Mouse (Mus musculus) intestine, embryonic 15.5 days (tissue): ENCODE data around the gene Spag16. TPM values are rescaled to one million over a fixed set of nuclear protein-coding genes. Genes with fewer than 3 reads are reported as not detected.

Experiments used
- ATAC-seq: fragments of 200-750 bp; cut with Nextera tagmentation; 2 replicates; pipeline ENCODE4 v1.8.0; 2017; ENCODE audit warnings: moderate TSS enrichment, moderate library complexity
- H3K27ac ChIP-seq: fragments of 300-500 bp; sonication (generic); 2 replicates; pipeline ENCODE4 v1.5.1; 2015; ENCODE audit warnings: mild to moderate bottlenecking, inconsistent platforms
- H3K27me3 ChIP-seq: fragments of 300-500 bp; sonication (generic); replicated peaks from 2 replicates; pipeline ENCODE4 v1.6.1; 2015; ENCODE audit warnings: inconsistent platforms
- H3K36me3 ChIP-seq: fragments of 300-500 bp; sonication (generic); 2 replicates; pipeline ENCODE4 v1.6.1; 2015; ENCODE audit warnings: inconsistent platforms
- H3K4me1 ChIP-seq: fragments of 300-500 bp; sonication (generic); replicated peaks from 2 replicates; pipeline ENCODE4 v1.6.1; 2015; ENCODE audit warnings: inconsistent platforms
- H3K4me2 ChIP-seq: fragments of 300-500 bp; sonication (generic); replicated peaks from 2 replicates; pipeline ENCODE4 v1.6.1; 2015; ENCODE audit warnings: mild to moderate bottlenecking, inconsistent platforms
- H3K4me3 ChIP-seq: fragments of 300-500 bp; sonication (generic); replicated peaks from 2 replicates; pipeline ENCODE4 v1.5.1; 2015; ENCODE audit warnings: inconsistent platforms
- H3K9ac ChIP-seq: fragments of 300-500 bp; sonication (generic); 2 replicates; pipeline ENCODE4 v1.6.1; 2015; ENCODE audit warnings: inconsistent platforms
- H3K9me3 ChIP-seq: fragments of 300-500 bp; sonication (generic); 2 replicates; pipeline ENCODE4 v1.6.1; 2016; ENCODE audit warnings: inconsistent platforms
- WGBS: fragments of 180-500 bp; shearing (Covaris S2); methylation state at CpG from one replicate; pipeline ENCODE4 v1.1.7; 2015; 5-methylcytosine and 5-hydroxymethylcytosine counted together
- polyA plus RNA-seq: library from polyadenylated mRNA; unstranded; fragments of >200 nt; fragmentation: Nextera tagmentation; extraction: Ambion mirVana; gene quantifications from 2 replicates; pipeline ENCODE4 v1.2.1, GENCODE M21; 2015

The Spag16 gene
- polyA plus RNA-seq, 1 experiment from 2014 or later: 0.20 TPM

GRCm38 (mm10) chr1:70128035-70128434, 301.3 kb downstream of the Spag16 start:
- Histone ChIP-seq H3K4me3 (no peak overlapping the region), H3K27me3 (no peaks in the 10 kb centered on the region), H3K9me3 (no peaks in the 10 kb centered on the region), H3K4me2 (no peak overlapping the region), H3K4me1 (no peaks in the 10 kb centered on the region), H3K36me3 (no peaks in the 10 kb centered on the region), H3K9ac (no peak overlapping the region), H3K27ac (no peak overlapping the region)
- WGBS: 53% methylated on average over 2 of the region's 2 CpGs
- no peak for ATAC-seq

GRCm38 (mm10) chr1:70135547-70135946, 308.8 kb downstream of the Spag16 start:
- Histone ChIP-seq H3K36me3 (no peaks in the 10 kb centered on the region), H3K4me3 (no peak overlapping the region), H3K4me1 (no peaks in the 10 kb centered on the region), H3K9ac (no peak overlapping the region), H3K27ac (no peak overlapping the region), H3K9me3 (no peaks in the 10 kb centered on the region), H3K4me2 (no peak overlapping the region), H3K27me3 (no peaks in the 10 kb centered on the region)
- WGBS: 68% methylated on average over 2 of the region's 2 CpGs
- no peak for ATAC-seq

GRCm38 (mm10) chr1:70165343-70166158, 338.8 kb downstream of the Spag16 start:
- H3K9ac ChIP-seq: no peak overlapping the region
- H3K9me3 ChIP-seq: no peaks in the 10 kb centered on the region
- ATAC-seq: no peak
- no peak overlapping the region for H3K4me3 ChIP-seq
- no peaks in the 10 kb centered on the region for H3K36me3 ChIP-seq
- 70% methylated on average over 3 of the region's 3 CpGs for WGBS
- H3K4me2 ChIP-seq: no peak overlapping the region
- no peaks in the 10 kb centered on the region for H3K27me3 ChIP-seq
- no peak overlapping the region for H3K27ac ChIP-seq
- no peaks in the 10 kb centered on the region for H3K4me1 ChIP-seq

- peak; percentile 84 for ATAC-seq
- Histone ChIP-seq H3K4me1 (no peaks in the 10 kb centered on the region), H3K36me3 (no peaks in the 10 kb centered on the region), H3K9me3 (no peaks in the 10 kb centered on the region), H3K27ac (no peak overlapping the region), H3K27me3 (no peaks in the 10 kb centered on the region), H3K4me3 (no peak overlapping the region), H3K9ac (no peak overlapping the region), H3K4me2 (no peak overlapping the region)
- 52% methylated on average over 4 of the region's 4 CpGs for WGBS
These were observed 353.5 kb downstream of the Spag16 start for GRCm38 (mm10) chr1:70180123-70180741.

- Histone ChIP-seq H3K4me1 (no peaks in the 10 kb centered on the region), H3K4me3 (no peak overlapping the region), H3K9ac (no peak overlapping the region), H3K27ac (no peak overlapping the region), H3K9me3 (no peaks in the 10 kb centered on the region), H3K36me3 (no peaks in the 10 kb centered on the region), H3K27me3 (no peaks in the 10 kb centered on the region), H3K4me2 (no peak overlapping the region)
- no peak for ATAC-seq
- 76% methylated on average over 9 of the region's 9 CpGs for WGBS
These were observed 438.0 kb downstream of the Spag16 start for GRCm38 (mm10) chr1:70264815-70265214.

GRCm38 (mm10) chr1:70265920-70266505, 439.2 kb downstream of the Spag16 start:
- Histone ChIP-seq H3K4me3 (no peak overlapping the region), H3K4me2 (no peak overlapping the region), H3K9me3 (no peaks in the 10 kb centered on the region), H3K36me3 (no peaks in the 10 kb centered on the region), H3K27ac (no peak overlapping the region), H3K9ac (no peak overlapping the region), H3K27me3 (no peaks in the 10 kb centered on the region), H3K4me1 (no peaks in the 10 kb centered on the region)
- no peak for ATAC-seq
- 83% methylated on average over 5 of the region's 5 CpGs for WGBS

- ATAC-seq: no peak
- Histone ChIP-seq H3K4me1 (no peaks in the 10 kb centered on the region), H3K4me2 (no peak overlapping the region), H3K27me3 (no peaks in the 10 kb centered on the region), H3K4me3 (no peak overlapping the region), H3K9me3 (no peaks in the 10 kb centered on the region), H3K36me3 (no peaks in the 10 kb centered on the region), H3K27ac (no peak overlapping the region), H3K9ac (no peak overlapping the region)
- 13% methylated on average over 8 of the region's 8 CpGs for WGBS
These were observed 443.4 kb downstream of the Spag16 start for GRCm38 (mm10) chr1:70270139-70270538.

- Histone ChIP-seq H3K4me3 (no peak overlapping the region), H3K4me2 (no peak overlapping the region), H3K4me1 (no peaks in the 10 kb centered on the region), H3K27me3 (no peaks in the 10 kb centered on the region), H3K27ac (no peak overlapping the region), H3K9me3 (no peaks in the 10 kb centered on the region), H3K9ac (no peak overlapping the region), H3K36me3 (no peaks in the 10 kb centered on the region)
- 61% methylated on average over 2 of the region's 2 CpGs for WGBS
- ATAC-seq: no peak
These were observed 446.0 kb downstream of the Spag16 start for GRCm38 (mm10) chr1:70272753-70273152.

GRCm38 (mm10) chr1:70279296-70279695, 452.5 kb downstream of the Spag16 start:
- Histone ChIP-seq H3K27ac (no peak overlapping the region), H3K4me1 (no peaks in the 10 kb centered on the region), H3K27me3 (no peaks in the 10 kb centered on the region), H3K9ac (no peak overlapping the region), H3K4me3 (no peak overlapping the region), H3K36me3 (no peaks in the 10 kb centered on the region), H3K4me2 (no peak overlapping the region), H3K9me3 (no peaks in the 10 kb centered on the region)
- WGBS: 79% methylated on average over 2 of the region's 2 CpGs
- ATAC-seq: no peak

GRCm38 (mm10) chr1:70283388-70283787, 456.6 kb downstream of the Spag16 start:
- H3K36me3 ChIP-seq: no peaks in the 10 kb centered on the region
- no peak overlapping the region for H3K27ac ChIP-seq
- 94% methylated on average over 1 of the region's 1 CpGs for WGBS
- H3K27me3 ChIP-seq: no peaks in the 10 kb centered on the region
- H3K9ac ChIP-seq: no peak overlapping the region
- H3K4me1 ChIP-seq: no peaks in the 10 kb centered on the region
- H3K9me3 ChIP-seq: no peaks in the 10 kb centered on the region
- no peak overlapping the region for H3K4me3 ChIP-seq
- no peak overlapping the region for H3K4me2 ChIP-seq
- ATAC-seq: no peak

GRCm38 (mm10) chr1:70284140-70284539, 457.4 kb downstream of the Spag16 start:
- H3K27me3 ChIP-seq: no peaks in the 10 kb centered on the region
- no peak overlapping the region for H3K4me3 ChIP-seq
- no peaks in the 10 kb centered on the region for H3K4me1 ChIP-seq
- H3K36me3 ChIP-seq: no peaks in the 10 kb centered on the region
- no peak overlapping the region for H3K9ac ChIP-seq
- 48% methylated on average over 1 of the region's 1 CpGs for WGBS
- ATAC-seq: no peak
- H3K9me3 ChIP-seq: no peaks in the 10 kb centered on the region
- no peak overlapping the region for H3K4me2 ChIP-seq
- no peak overlapping the region for H3K27ac ChIP-seq

- WGBS: 84% methylated on average over 13 of the region's 13 CpGs
- Histone ChIP-seq H3K27ac (no peak overlapping the region), H3K4me1 (no peaks in the 10 kb centered on the region), H3K9ac (no peak overlapping the region), H3K9me3 (no peaks in the 10 kb centered on the region), H3K27me3 (no peaks in the 10 kb centered on the region), H3K36me3 (no peaks in the 10 kb centered on the region), H3K4me3 (no peak overlapping the region), H3K4me2 (no peak overlapping the region)
- ATAC-seq: no peak
These were observed 489.5 kb downstream of the Spag16 start for GRCm38 (mm10) chr1:70316128-70316765.
